Mouse (Mus musculus) forebrain, embryonic 15.5 days (tissue): ENCODE results near the gene Ston2. TPM values are rescaled to one million over a fixed set of nuclear protein-coding genes. Genes with fewer than 3 reads are reported as not detected.
A peak's percentile ranks its signal among the peaks of the same experiment; 100 is the strongest.
"Not testable (repeated sequence)": the region's sequence is repeated elsewhere in the genome, so short reads cannot be mapped to it uniquely, and the experiment has no call there.

Experiments
- ATAC-seq: fragments of 200-750 bp; cut with Nextera tagmentation; replicated peaks from 2 replicates; pipeline ENCODE4 v1.8.0; 2017; ENCODE audit warnings: mild to moderate bottlenecking, moderate TSS enrichment, moderate library complexity
- H3K27ac ChIP-seq: fragments of 300-500 bp; sonication (generic); replicated peaks from 2 replicates; pipeline ENCODE4 v1.5.1; 2015; ENCODE audit warnings: mild to moderate bottlenecking, inconsistent platforms
- H3K27me3 ChIP-seq: fragments of 300-500 bp; sonication (generic); 2 replicates; pipeline ENCODE4 v1.6.1; 2015; ENCODE audit warnings: inconsistent platforms
- H3K36me3 ChIP-seq: fragments of 300-500 bp; sonication (generic); 2 replicates; pipeline ENCODE4 v1.6.1; 2015; ENCODE audit warnings: mild to moderate bottlenecking, inconsistent platforms
- H3K4me1 ChIP-seq: fragments of 300-500 bp; sonication (generic); 2 replicates; pipeline ENCODE4 v1.6.1; 2015; ENCODE audit warnings: inconsistent platforms
- H3K4me2 ChIP-seq: fragments of 300-500 bp; sonication (generic); replicated peaks from 2 replicates; pipeline ENCODE4 v1.6.1; 2015; ENCODE audit warnings: mild to moderate bottlenecking, inconsistent platforms
- H3K4me3 ChIP-seq: fragments of 300-500 bp; sonication (generic); 2 replicates; pipeline ENCODE4 v1.5.1; 2015; ENCODE audit warnings: mild to moderate bottlenecking, inconsistent platforms
- H3K9ac ChIP-seq: fragments of 300-500 bp; sonication (generic); replicated peaks from 2 replicates; pipeline ENCODE4 v1.6.1; 2015; ENCODE audit warnings: mild to moderate bottlenecking, inconsistent platforms
- H3K9me3 ChIP-seq: fragments of 300-500 bp; sonication (generic); 2 replicates; pipeline ENCODE4 v1.6.1; 2016; ENCODE audit warnings: inconsistent platforms
- WGBS: fragments of 180-500 bp; shearing (Covaris S2); methylation state at CpG from one replicate; pipeline ENCODE4 v1.1.7; 2015; ENCODE audit warnings: mixed read lengths; 5-methylcytosine and 5-hydroxymethylcytosine counted together
- polyA plus RNA-seq: library from polyadenylated mRNA; unstranded; fragments of >200 nt; fragmentation: Nextera tagmentation; extraction: Ambion mirVana; gene quantifications from 2 replicates; pipeline ENCODE4 v1.2.1, GENCODE M21; 2015

The Ston2 gene
- polyA plus RNA-seq, 1 experiment from 2014 or later: 6.2 TPM

DNA sequence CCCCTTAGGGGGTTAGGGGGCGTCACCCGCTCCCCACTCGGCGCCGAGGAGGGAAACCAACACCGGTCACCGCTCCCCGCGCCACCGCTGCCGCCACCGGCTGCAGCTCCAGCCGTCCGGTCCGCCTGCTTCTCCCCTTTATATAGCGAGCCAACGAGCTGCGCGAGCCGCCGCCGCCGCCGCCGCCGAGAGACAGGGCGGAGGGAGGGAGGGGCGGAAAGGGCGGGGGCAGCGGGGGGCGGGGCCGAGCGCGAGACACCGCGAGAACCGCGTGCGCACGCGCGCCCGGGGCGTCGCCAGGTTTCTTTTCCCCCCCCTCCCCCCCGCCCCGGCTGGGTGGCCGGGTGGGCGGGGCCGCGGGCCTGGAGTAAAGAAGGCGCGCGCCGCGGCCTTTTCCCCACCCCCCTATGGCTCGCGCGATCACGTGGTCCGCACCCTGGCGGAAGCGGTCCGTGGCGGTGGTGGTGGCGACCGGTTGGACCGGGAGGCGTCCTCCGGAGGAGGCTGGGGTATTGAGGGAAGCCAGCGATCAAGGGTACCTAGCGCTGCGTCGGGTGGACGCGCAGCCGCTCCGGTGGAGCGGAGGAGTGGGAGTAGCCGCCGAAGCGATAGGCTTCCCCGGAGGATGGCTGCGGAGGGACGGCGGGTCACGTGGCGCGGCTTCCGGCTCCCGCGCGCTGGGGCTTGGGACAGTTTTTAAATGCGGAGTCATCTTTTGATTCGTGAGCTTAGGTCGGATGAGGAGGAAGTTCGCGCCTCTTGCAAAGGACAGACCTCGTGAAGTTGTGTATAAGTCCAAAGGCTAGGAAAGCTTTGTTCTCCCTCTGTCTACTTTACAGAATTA lies 198.1 kb downstream of the Ston2 start, which contains the start of gene Gtf2a1:
TSS of gene Gtf2a1 (minus strand) at position 641 of the 844 bp plus-strand sequence.
- peak within 1 kb of the TSS; percentile 100 for H3K9ac ChIP-seq
- no peaks in the 10 kb centered on the region for H3K9me3 ChIP-seq
- H3K4me1 ChIP-seq: peaks cover 16% of the 10 kb centered on the region
- WGBS: under 1% methylated on average over 65 of the region's 99 CpGs
- ATAC-seq: peak; percentile 80
- H3K36me3 ChIP-seq: peaks cover 7% of the 10 kb centered on the region
- peak within 1 kb of the TSS; percentile 97 for H3K4me3 ChIP-seq
- no peaks in the 10 kb centered on the region for H3K27me3 ChIP-seq
- peak within 1 kb of the TSS; percentile 57 for H3K4me2 ChIP-seq
- peak within 1 kb of the TSS; percentile 100 for H3K27ac ChIP-seq

DNA sequence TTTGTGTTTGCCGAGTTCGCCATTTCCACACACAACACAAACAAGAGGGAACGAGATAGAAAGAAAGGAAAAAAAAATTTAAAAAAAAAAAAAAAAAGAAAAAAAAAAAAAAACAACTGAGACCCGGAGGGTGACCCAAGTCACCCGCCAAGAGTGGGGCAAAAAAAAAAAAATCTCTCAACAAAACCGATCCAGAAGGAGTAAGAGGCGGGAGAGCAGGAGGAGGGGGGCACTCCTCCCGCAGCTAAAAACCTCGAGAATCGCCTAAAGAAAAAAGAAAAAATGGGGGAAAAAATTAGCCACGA lies 198.7 kb downstream of the Ston2 start:
- Histone ChIP-seq H3K36me3 (peaks cover 10% of the 10 kb centered on the region), H3K9me3 (no peaks in the 10 kb centered on the region), H3K4me1 (peaks cover 16% of the 10 kb centered on the region), H3K4me2 (0 out of 2 replicates have a peak overlapping the region, but pooled peaks have one; percentile 17), H3K27ac (peak overlapping the region; percentile 100), H3K9ac (peak overlapping the region; percentile 100), H3K4me3 (peak overlapping the region; percentile 97), H3K27me3 (no peaks in the 10 kb centered on the region)
- ATAC-seq: no peak
- WGBS: 0% methylated on average over 11 of the region's 11 CpGs

DNA sequence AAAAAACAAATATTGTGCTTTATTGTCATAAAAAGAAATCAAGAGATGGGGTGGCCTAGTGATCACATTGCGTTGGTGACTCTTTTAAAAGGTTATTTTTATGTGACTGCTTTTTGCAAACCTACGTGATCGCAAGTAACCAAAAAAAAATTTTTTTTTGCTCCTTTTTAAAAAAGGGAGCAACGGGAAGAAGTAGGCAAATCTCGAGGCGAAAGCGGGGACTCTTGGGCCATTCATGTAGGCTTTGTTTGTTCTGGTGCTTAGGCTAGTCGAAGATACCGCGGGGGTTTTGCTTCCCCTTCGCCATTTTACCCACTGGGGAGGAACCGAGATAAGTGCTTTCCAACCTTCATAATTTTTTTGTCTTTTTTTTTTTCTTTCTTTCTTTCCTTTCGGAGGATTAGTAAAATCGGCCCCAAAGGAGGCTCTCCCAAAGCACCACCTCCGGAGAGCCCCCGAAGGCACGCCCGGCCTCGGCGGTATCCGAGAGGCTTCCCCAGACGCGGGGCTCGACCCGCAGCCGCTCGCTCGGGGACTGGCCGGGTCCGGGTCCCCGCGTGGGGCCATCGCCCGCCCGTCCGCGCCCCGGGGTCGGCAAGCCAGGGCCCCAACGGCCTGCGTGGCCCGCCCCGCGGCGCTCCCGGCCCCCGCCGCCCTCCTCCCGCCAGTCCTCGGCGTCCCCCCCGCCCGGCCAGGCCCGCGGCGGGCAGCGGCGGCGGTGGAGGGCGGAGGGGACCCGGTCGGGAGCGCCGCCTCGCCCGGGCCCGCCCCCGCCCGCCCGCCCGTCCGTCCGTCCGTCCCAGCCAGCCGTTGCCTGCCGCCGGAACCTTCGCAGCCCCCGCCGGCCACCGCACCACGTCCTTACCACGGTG lies 199.3 kb downstream of the Ston2 start:
- Histone ChIP-seq H3K27ac (peak overlapping the region; percentile 100), H3K36me3 (peaks cover 10% of the 10 kb centered on the region), H3K9ac (peak overlapping the region; percentile 100), H3K4me3 (peak overlapping the region; percentile 97), H3K4me2 (peak overlapping the region; percentile 57), H3K4me1 (peaks cover 18% of the 10 kb centered on the region), H3K27me3 (no peaks in the 10 kb centered on the region), H3K9me3 (no peaks in the 10 kb centered on the region)
- WGBS: under 1% methylated on average over 59 of the region's 83 CpGs
- no peak for ATAC-seq

DNA sequence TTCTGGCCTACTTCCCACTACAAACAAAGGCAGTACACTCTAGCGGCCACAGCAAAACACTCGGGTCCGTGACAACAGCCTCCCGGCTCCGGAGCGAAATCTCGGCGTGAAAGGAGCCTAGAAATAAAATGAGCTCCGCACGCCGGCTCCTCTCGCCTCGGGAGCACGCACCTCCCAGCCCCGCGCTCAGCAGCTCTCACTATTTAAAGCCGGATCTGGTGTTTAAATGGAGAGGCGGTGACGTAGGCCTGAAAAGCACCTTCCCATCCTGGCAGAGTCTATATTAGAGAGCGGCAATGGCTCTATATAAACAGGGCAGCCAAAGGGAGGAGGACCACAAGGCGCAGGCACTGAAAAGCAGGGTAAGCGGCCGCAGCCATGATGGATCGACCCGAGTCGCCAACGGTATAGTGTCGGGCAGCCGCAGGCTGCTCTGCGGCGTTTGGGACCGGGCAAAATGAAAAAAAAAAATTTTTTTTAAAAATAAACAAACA lies 200.0 kb downstream of the Ston2 start:
- peak; percentile 92 for ATAC-seq
- peak overlapping the region; percentile 100 for H3K9ac ChIP-seq
- H3K36me3 ChIP-seq: peaks cover 10% of the 10 kb centered on the region
- peak overlapping the region; percentile 100 for H3K27ac ChIP-seq
- H3K4me1 ChIP-seq: peaks cover 25% of the 10 kb centered on the region
- peak overlapping the region; percentile 57 for H3K4me2 ChIP-seq
- peak overlapping the region; percentile 97 for H3K4me3 ChIP-seq
- H3K9me3 ChIP-seq: no peaks in the 10 kb centered on the region
- H3K27me3 ChIP-seq: no peaks in the 10 kb centered on the region
- under 1% methylated on average over 32 of the region's 32 CpGs for WGBS

DNA sequence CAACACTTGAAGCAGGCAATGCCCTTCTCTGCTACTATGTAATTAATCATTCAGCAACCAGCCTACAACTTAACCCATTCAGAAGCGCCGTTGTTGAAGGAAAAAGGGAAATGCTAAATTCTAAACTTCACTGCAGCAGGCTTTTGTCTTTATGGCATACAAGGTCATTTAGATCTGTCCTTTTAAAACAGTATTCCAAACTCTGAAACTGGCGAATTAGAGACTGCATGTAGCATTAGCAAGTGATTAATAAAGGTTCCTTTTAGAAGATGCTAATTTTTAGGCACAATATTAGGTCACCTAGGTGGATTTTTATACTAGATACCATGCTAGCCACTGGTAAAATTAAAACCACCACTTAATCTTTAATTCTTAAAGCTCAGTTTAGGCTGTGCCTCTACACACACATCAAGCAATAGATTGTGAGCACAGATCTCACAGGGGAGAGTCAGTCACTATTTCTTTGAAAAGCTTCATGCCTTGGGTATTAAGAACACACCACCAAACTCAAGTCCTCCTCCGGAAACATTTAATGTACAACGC lies 200.6 kb downstream of the Ston2 start:
- Histone ChIP-seq H3K9me3 (no peaks in the 10 kb centered on the region), H3K36me3 (peaks cover 10% of the 10 kb centered on the region), H3K4me3 (peak overlapping the region; percentile 97), H3K4me2 (peak overlapping the region; percentile 57), H3K27me3 (no peaks in the 10 kb centered on the region), H3K27ac (peak overlapping the region; percentile 100), H3K4me1 (peaks cover 32% of the 10 kb centered on the region), H3K9ac (peak overlapping the region; percentile 100)
- whole genome bisulfite sequencing: 2% methylated on average over 5 of the region's 5 CpGs
- no peak for ATAC-seq

DNA sequence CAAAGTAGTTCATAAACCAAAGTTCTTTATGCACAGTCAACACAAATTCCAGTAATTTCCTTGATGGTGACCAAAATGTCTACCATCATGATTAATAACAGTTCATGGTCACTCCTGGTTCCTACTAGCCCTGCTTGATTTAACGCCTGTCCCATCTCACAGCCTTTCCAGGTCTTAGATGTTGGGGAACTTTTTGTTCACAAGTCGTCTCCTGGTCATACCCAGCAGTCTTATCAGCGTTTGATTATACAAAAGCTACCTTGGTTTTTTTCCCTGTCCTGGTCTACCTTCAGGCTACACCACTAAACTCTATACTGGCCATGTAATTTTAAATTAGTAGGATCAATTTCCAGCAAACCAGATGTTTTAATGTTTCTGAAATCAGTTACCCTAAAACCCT lies 201.1 kb downstream of the Ston2 start:
- Histone ChIP-seq H3K27ac (peak overlapping the region; percentile 100), H3K27me3 (no peaks in the 10 kb centered on the region), H3K4me3 (peak overlapping the region; percentile 97), H3K4me2 (peak overlapping the region; percentile 57), H3K9ac (peak overlapping the region; percentile 100), H3K4me1 (peaks cover 35% of the 10 kb centered on the region), H3K9me3 (no peaks in the 10 kb centered on the region), H3K36me3 (peaks cover 10% of the 10 kb centered on the region)
- 43% methylated on average over 3 of the region's 3 CpGs for WGBS
- no peak for ATAC-seq

DNA sequence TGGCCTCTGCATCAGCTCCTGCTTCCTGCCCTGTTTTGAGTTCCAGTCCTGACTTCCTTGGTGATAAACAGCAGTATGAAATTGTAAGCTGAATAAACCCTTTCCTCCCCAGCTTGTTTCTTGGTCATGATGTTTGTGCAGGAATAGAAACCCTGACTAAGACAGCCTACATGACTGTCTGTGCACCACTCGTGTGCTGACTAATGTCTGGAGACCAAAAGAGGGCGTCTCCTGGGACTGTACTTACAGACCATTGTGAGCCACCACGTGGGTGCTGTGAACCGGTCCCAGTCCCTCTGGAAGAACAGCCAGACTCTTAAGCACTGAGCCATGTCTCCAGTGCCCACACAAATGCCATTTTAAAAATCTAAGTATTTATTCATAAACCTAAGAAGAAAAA lies 202.4 kb downstream of the Ston2 start:
- WGBS: 95% methylated on average over 4 of the region's 4 CpGs
- not testable (repeated sequence) for H3K4me3 ChIP-seq, H3K27me3 ChIP-seq, H3K9ac ChIP-seq, H3K4me2 ChIP-seq, H3K9me3 ChIP-seq, ATAC-seq, H3K27ac ChIP-seq
- Histone ChIP-seq H3K4me1 (peaks cover 31% of the 10 kb centered on the region), H3K36me3 (peaks cover 10% of the 10 kb centered on the region)

DNA sequence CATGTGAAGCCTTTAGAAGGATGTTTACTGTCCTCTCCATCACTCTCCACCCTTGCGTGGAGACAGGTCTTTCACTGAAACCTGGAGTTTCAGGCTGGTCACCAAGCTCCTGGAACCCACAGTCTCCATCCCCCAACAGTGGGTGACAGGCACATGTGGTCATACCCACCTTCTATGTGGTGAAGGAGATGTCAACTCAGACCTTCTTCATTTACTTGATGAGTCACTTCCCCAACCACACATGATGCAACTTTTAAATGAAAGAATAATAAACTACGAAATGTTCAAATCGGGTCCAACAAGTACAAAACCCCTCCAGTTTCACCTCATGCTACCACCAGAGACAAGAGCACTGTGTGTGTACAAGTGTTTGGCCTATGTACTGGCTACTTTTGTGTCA lies 203.0 kb downstream of the Ston2 start:
- H3K27ac ChIP-seq: no peak overlapping the region
- no peaks in the 10 kb centered on the region for H3K9me3 ChIP-seq
- no peak overlapping the region for H3K4me3 ChIP-seq
- no peak for ATAC-seq
- H3K4me1 ChIP-seq: peaks cover 29% of the 10 kb centered on the region
- H3K4me2 ChIP-seq: no peak overlapping the region
- H3K27me3 ChIP-seq: no peaks in the 10 kb centered on the region
- H3K9ac ChIP-seq: no peak overlapping the region
- 95% methylated on average over 3 of the region's 3 CpGs for WGBS
- H3K36me3 ChIP-seq: peaks cover 10% of the 10 kb centered on the region

DNA sequence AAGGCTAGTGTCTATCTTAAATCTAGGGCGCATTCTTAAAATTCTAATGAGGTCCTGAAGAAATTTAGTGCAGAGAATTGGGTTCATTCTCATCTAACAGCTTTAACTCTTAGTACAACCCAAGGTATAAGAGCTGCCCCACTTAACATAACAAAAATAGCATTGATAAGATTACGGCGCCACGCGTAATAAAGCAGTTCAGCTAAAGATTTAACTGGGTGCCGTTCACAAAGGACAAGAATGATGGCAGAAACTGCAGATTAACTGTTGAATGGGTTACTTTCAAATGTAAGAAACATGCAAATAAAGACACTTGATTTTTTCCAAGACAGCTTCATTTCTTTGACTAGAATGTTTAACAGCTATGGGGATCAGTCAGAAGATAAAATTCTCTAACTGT lies 204.8 kb downstream of the Ston2 start:
- H3K9ac ChIP-seq: 0 out of 2 replicates have a peak overlapping the region, but pooled peaks have one; percentile 22
- H3K4me1 ChIP-seq: peaks cover 29% of the 10 kb centered on the region
- peak overlapping the region; percentile 21 for H3K4me2 ChIP-seq
- no peak overlapping the region for H3K4me3 ChIP-seq
- H3K9me3 ChIP-seq: no peaks in the 10 kb centered on the region
- no peak for ATAC-seq
- no peak overlapping the region for H3K27ac ChIP-seq
- peaks cover 10% of the 10 kb centered on the region for H3K36me3 ChIP-seq
- 15% methylated on average over 6 of the region's 6 CpGs for WGBS
- H3K27me3 ChIP-seq: no peaks in the 10 kb centered on the region
